Mouse (Mus musculus): ENCODE measurements around the gene Runx1.

Gene Runx1

GRCm38 (mm10) chr16:92698612-92698998 is 127.3 kb downstream of the Runx1 start:
- DNase-seq (ENCODE audit: extremely low spot score), result peak; percentile 91

DNA sequence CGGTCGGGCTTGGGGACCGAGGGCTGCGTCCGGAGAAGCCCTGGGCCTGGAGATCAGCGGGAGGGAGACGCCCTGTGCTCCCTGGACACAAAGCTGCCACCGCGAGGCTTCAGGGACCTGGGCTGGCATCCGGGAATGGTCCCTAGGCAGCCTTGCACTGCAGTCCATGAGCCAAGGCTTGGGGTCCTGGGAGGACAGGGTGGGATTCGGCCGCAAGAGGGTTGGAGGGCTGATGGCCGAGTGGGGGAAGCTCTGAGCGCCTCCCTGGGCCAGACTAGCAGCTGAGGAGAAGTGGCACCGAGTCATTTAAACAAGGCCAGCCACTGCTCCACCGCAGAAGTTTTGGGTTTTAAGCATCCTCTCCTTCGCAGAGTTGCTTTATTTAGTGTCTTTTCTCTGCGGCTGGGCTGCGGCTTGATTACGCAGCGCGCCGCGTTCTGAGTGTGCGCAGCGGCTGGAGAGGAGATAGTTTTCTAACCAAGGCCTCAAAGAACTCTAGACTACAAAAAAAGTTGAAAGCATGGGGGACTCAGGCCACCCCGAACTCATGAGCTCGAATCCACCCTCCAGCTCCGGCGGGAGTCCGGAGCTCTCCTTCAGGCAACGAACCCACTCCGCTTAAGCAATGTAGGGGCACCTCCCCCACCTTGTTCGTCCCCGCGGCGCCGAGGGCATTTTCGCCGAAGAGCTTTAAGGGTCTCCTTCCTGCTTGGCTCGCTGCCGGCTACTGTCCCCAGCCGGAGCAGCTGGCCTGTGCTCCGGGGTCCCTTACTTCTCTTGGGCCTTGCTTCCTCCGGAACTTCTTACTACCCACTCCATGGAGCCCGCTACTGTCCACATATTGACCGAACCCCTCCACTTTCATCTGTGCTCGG is 128.0 kb downstream of the Runx1 start:
- peak; percentile 77 for DNase-seq (ENCODE audit: extremely low spot score)

GRCm38 (mm10) chr16:92697227-92697736 is 128.7 kb downstream of the Runx1 start:
- DNase-seq (ENCODE audit: extremely low spot score), result peak; percentile 72

DNA sequence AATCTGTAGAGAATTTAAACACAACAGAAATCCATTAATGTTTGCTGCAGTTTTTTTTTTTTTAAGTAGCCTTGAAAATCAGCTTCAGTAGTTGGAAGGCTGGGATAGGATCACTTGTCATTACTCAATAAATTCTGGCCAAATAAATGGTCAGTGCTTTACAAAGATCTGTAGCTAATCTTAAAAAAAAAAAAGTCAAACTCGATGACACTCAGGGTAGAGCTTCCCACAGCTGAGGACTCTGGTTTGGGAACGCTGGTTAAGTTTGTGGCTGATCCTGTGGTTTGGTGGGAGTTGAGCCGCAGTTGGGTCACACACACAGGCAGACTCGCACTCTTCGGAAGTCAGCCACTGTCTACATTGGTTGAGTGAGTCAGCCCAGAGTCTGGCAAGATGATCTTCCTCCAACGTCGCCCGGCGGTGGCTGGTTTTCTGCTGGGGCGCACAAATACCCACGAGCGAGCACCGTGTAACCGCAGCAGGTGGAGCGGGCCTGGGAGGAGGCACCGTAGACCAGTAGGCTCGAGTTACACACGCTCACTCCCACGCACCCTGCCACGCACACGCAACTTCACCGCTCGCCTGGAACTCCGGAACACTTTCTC is 129.4 kb downstream of the Runx1 start:
- DNase-seq (ENCODE audit: extremely low spot score), result peak; percentile 60

GRCm38 (mm10) chr16:92695981-92696380 is 130.0 kb downstream of the Runx1 start:
- no peak for DNase-seq (ENCODE audit: extremely low spot score)

GRCm38 (mm10) chr16:92695200-92695921 is 130.6 kb downstream of the Runx1 start:
- DNase-seq (ENCODE audit: extremely low spot score), result peak; percentile 66

DNA sequence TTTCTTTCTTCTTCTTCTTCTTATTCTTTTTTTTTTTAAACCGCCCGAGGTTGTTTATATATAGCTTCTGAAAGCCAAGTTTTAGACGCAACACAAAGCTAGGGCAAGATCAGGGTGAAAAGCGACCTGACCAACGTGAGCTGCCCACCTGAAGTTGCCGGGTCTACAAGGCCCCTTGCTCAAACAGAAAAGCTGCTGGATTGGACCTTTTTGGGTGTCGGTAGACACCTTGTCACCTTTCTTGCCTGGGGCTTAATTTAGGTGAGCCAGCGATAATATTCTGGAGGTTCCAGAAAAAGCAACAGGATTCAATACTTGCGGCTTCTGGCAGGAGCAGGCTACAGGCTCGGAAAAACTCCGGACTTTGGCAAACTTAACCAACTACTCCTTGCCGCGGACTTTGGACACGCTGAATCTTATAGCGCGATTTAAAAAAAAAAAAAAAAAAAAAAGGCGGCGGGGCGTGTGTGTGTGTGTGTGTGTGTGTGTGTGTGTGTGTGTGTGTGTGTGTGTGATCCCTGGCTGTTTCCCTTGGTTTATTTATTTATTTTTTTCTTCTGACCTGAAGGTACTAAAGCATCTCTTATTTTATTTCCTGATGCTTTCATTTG is 131.3 kb downstream of the Runx1 start:
- DNase-seq (ENCODE audit: extremely low spot score), result no peak

GRCm38 (mm10) chr16:92690759-92691158 is 135.2 kb downstream of the Runx1 start:
- no peak for DNase-seq (ENCODE audit: extremely low spot score)

DNA sequence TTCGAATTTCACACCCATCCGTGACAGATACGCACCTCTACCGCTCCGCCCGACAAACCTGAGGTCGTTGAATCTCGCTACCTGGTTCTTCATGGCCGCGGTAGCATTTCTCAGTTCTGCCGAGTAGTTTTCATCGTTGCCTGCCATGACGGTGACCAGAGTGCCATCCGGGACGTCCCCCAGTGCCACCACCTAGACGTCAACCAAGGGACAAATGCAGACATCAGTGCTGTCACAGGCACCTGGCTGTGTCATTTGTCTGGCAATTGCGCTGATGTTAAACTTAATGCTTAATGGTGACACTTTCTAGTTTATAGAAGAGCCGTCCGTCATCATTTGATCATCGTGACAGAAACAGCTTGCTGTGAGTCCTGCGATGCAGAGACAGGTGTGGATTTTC is 137.0 kb downstream of the Runx1 start:
- DNase-seq (ENCODE audit: extremely low spot score), result no peak

- no peak for DNase-seq (ENCODE audit: extremely low spot score)
Observed at GRCm38 (mm10) chr16:92686978-92687377, 139.0 kb downstream of the Runx1 start.

- no peak for DNase-seq (ENCODE audit: extremely low spot score)
Observed at GRCm38 (mm10) chr16:92685766-92686315, 140.1 kb downstream of the Runx1 start.

- no peak for DNase-seq (ENCODE audit: extremely low spot score)
Observed at GRCm38 (mm10) chr16:92684423-92685211, 141.3 kb downstream of the Runx1 start.

DNA sequence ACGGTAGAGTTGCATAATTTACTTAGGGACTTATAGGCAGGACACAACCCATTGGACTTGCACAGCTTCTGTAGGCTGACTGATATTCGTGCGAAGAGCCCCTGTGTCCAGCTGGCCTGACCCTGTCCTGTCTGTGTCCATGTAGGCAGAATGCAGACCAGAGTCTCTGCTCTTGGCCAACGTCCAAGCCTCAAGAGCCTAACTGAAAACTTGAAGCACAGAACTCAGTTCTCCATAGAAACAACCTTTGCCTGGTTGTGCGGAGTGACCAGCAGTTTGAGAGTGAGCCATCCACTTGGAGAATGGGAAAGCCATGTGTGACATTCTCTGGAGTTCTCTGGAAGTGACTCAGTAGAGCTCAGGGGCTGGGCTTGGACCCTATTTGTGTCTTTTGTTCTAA is 149.3 kb downstream of the Runx1 start:
- DNase-seq (ENCODE audit: extremely low spot score), result no peak

GRCm38 (mm10) chr16:92675677-92676076 is 150.3 kb downstream of the Runx1 start:
- DNase-seq (ENCODE audit: extremely low spot score), result no peak

DNA sequence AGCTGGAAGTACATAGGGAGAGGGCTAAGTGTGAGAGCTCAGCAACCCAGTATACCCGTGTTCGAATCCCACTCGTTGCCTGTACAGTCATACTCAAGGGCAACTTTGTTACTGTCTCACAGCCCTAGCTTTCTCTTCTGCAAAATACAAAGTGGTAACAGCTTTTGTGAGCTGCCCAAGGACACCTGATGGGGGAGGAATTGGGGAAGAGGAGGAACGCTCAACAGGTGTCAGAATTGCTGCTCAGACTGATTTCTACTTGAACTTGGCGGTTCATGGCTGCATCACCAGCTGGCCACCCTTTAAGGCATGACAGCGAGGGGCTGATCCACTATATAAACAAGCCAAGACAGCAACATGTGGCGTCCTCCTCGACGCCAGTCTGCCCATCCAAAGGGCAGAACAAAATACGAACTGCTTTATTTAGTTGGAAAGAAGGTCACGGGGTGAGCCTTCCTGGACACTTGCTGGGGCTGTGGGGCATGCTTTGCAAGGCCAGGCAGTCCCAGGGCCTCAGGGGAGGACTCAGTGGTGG is 151.0 kb downstream of the Runx1 start:
- DNase-seq (ENCODE audit: extremely low spot score), result no peak

- no peak for DNase-seq (ENCODE audit: extremely low spot score)
Observed at GRCm38 (mm10) chr16:92674121-92674816, 151.7 kb downstream of the Runx1 start.

DNA sequence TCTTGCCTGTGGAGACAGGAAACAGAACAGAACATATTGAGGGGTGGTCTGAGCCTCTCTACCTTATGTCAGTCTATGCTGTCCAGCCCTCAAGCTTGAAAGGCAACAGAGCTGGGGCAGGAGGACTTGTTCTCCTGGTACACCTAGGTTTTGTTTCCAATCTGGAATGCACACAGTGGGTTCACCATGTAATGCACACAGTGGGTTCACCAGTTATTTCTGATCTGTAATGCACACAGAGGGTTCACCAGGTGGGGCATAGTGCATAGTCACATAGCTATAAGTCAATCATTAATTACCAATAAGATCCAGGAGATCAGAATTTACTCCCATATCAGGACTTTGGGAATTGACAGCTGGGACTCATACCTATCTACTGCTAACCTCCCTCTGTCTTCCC is 157.1 kb downstream of the Runx1 start:
- DNase-seq (ENCODE audit: extremely low spot score), result no peak

DNA sequence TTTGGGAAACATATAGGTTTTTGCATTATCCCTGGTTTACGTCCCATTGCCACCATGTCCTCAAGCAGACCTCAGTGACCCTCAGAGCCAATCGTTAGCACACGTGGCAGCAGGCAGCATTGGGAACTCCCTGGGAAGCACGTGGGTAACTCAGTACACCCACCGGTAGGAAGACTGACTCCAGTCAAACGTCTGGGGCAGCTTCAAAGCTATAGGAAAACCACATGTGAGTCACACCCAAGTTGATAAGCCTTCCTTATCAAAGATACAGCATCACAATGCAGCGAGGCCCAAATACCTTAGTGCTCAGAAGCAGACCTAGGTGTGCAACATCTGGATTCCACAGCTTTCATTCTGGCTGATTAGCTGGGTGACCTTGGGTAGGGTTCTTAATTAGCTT is 164.2 kb downstream of the Runx1 start:
- no peak for DNase-seq (ENCODE audit: extremely low spot score)

DNA sequence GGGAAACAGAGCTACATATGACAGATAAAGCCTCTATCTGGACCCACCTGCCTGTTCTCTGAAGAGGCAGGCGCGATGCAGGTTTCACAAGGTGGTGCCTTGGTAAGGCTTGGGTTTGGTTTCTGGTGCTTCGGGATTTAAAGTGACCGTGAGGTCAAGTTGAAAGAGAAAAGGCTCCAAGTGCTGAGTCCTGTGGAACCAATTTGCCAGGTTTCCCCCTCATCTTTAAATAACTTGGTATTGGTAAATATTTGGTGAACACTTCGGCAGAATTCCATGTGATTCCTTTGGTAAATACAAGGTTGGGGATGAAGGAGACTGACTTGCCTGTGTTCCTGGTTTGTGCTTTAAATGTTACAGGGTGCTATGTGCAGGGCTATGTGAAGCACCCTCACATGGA is 169.2 kb downstream of the Runx1 start:
- DNase-seq (ENCODE audit: extremely low spot score), result no peak

Measured in embryo, embryonic 9.5 days (tissue).